Mouse (Mus musculus): Measurements from ENCODE around the gene Arhgef18. TPM values are rescaled to one million over a fixed set of nuclear protein-coding genes. Genes with fewer than 3 reads are reported as not detected.

Arhgef18 gene
- polyA plus RNA-seq, 1 experiment = 0.56 TPM

- no peaks in the 10 kb centered on the region for H3K9me3 ChIP-seq (ENCODE audit: control insufficient read depth, low read length)
- no peak overlapping the region for H3K4me3 ChIP-seq (replicated peaks)
- no peaks in the 10 kb centered on the region for H3K36me3 ChIP-seq (ENCODE audit: control insufficient read depth)
- no peak for TF ChIP-seq GATA1 (IDR thresholded peaks at IDR 0.05; ENCODE audit: low read length)
- TF ChIP-seq TAL1 (IDR thresholded peaks at IDR 0.05; ENCODE audit: low read length) = no peak
- no peaks in the 10 kb centered on the region for H3K27me3 ChIP-seq (ENCODE audit: control insufficient read depth)
- H3K4me1 ChIP-seq (ENCODE audit: control insufficient read depth) = peaks cover 1% of the 10 kb centered on the region; the same call in 1 of the 2 replicates
Observed at GRCm38 (mm10) chr8:3354443-3354812, 38.4 kb upstream of the Arhgef18 start.

- H3K4me1 ChIP-seq (ENCODE audit: control insufficient read depth) = peaks cover 1% of the 10 kb centered on the region; the same call in 1 of the 2 replicates
- no peak overlapping the region for H3K4me3 ChIP-seq (replicated peaks)
- H3K9me3 ChIP-seq (ENCODE audit: control insufficient read depth, low read length) = no peaks in the 10 kb centered on the region
- H3K27me3 ChIP-seq (ENCODE audit: control insufficient read depth) = no peaks in the 10 kb centered on the region
- no peak for TF ChIP-seq GATA1 (IDR thresholded peaks at IDR 0.05; ENCODE audit: low read length)
- TF ChIP-seq TAL1 (IDR thresholded peaks at IDR 0.05; ENCODE audit: low read length) = no peak
- H3K36me3 ChIP-seq (ENCODE audit: control insufficient read depth) = no peaks in the 10 kb centered on the region
Observed at GRCm38 (mm10) chr8:3355586-3355985, 37.2 kb upstream of the Arhgef18 start.

- Histone ChIP-seq H3K4me1 (ENCODE audit: control insufficient read depth) (peaks cover 1% of the 10 kb centered on the region; the same call in 1 of the 2 replicates), H3K36me3 (ENCODE audit: control insufficient read depth) (no peaks in the 10 kb centered on the region), H3K9me3 (ENCODE audit: control insufficient read depth, low read length) (no peaks in the 10 kb centered on the region), H3K4me3 (replicated peaks) (no peak overlapping the region), H3K27me3 (ENCODE audit: control insufficient read depth) (no peaks in the 10 kb centered on the region)
- TF ChIP-seq GATA1 (IDR thresholded peaks at IDR 0.05; ENCODE audit: low read length) (no peak), TAL1 (IDR thresholded peaks at IDR 0.05; ENCODE audit: low read length) (no peak)
Observed at GRCm38 (mm10) chr8:3358060-3358459, 34.7 kb upstream of the Arhgef18 start.

GRCm38 (mm10) chr8:3367086-3367485 lies 25.7 kb upstream of the Arhgef18 start:
- Histone ChIP-seq H3K27me3 (ENCODE audit: control insufficient read depth) (no peaks in the 10 kb centered on the region), H3K4me3 (replicated peaks) (no peak overlapping the region), H3K4me1 (ENCODE audit: control insufficient read depth) (no peaks in the 10 kb centered on the region), H3K36me3 (ENCODE audit: control insufficient read depth) (no peaks in the 10 kb centered on the region), H3K9me3 (ENCODE audit: control insufficient read depth, low read length) (no peaks in the 10 kb centered on the region)
- TF ChIP-seq GATA1 (IDR thresholded peaks at IDR 0.05; ENCODE audit: low read length) = no peak
- no peak for TF ChIP-seq TAL1 (IDR thresholded peaks at IDR 0.05; ENCODE audit: low read length)

GRCm38 (mm10) chr8:3368091-3368490 lies 24.7 kb upstream of the Arhgef18 start:
- H3K9me3 ChIP-seq (ENCODE audit: control insufficient read depth, low read length) = no peaks in the 10 kb centered on the region
- H3K4me1 ChIP-seq (ENCODE audit: control insufficient read depth) = no peaks in the 10 kb centered on the region
- no peaks in the 10 kb centered on the region for H3K27me3 ChIP-seq (ENCODE audit: control insufficient read depth)
- no peaks in the 10 kb centered on the region for H3K36me3 ChIP-seq (ENCODE audit: control insufficient read depth)
- TF ChIP-seq GATA1 (IDR thresholded peaks at IDR 0.05; ENCODE audit: low read length) = no peak
- H3K4me3 ChIP-seq (replicated peaks) = no peak overlapping the region

- TF ChIP-seq TAL1 (IDR thresholded peaks at IDR 0.05; ENCODE audit: low read length) (no peak), GATA1 (IDR thresholded peaks at IDR 0.05; ENCODE audit: low read length) (no peak)
- H3K27me3 ChIP-seq (ENCODE audit: control insufficient read depth) = no peaks in the 10 kb centered on the region
- 0 out of 2 replicates have a peak, but pooled peaks cover 2% of the 10 kb centered on the region for H3K9me3 ChIP-seq (ENCODE audit: control insufficient read depth, low read length)
- no peaks in the 10 kb centered on the region for H3K4me1 ChIP-seq (ENCODE audit: control insufficient read depth)
- no peak overlapping the region for H3K4me3 ChIP-seq (replicated peaks)
- no peaks in the 10 kb centered on the region for H3K36me3 ChIP-seq (ENCODE audit: control insufficient read depth)
Observed at GRCm38 (mm10) chr8:3375748-3376147, 17.1 kb upstream of the Arhgef18 start.

GRCm38 (mm10) chr8:3376641-3377274 lies 16.0 kb upstream of the Arhgef18 start:
- H3K9me3 ChIP-seq (ENCODE audit: control insufficient read depth, low read length) = 0 out of 2 replicates have a peak, but pooled peaks cover 2% of the 10 kb centered on the region
- H3K27me3 ChIP-seq (ENCODE audit: control insufficient read depth) = no peaks in the 10 kb centered on the region
- H3K4me1 ChIP-seq (ENCODE audit: control insufficient read depth) = no peaks in the 10 kb centered on the region
- no peak overlapping the region for H3K4me3 ChIP-seq (replicated peaks)
- no peak for TF ChIP-seq TAL1 (IDR thresholded peaks at IDR 0.05; ENCODE audit: low read length)
- no peak for TF ChIP-seq GATA1 (IDR thresholded peaks at IDR 0.05; ENCODE audit: low read length)
- H3K36me3 ChIP-seq (ENCODE audit: control insufficient read depth) = no peaks in the 10 kb centered on the region

- Histone ChIP-seq H3K36me3 (ENCODE audit: control insufficient read depth) (no peaks in the 10 kb centered on the region), H3K9me3 (ENCODE audit: control insufficient read depth, low read length) (no peaks in the 10 kb centered on the region), H3K4me1 (ENCODE audit: control insufficient read depth) (peaks cover 9% of the 10 kb centered on the region), H3K4me3 (replicated peaks) (no peak overlapping the region), H3K27me3 (ENCODE audit: control insufficient read depth) (no peaks in the 10 kb centered on the region)
- TF ChIP-seq TAL1 (IDR thresholded peaks at IDR 0.05; ENCODE audit: low read length) (no peak), GATA1 (IDR thresholded peaks at IDR 0.05; ENCODE audit: low read length) (no peak)
Observed at GRCm38 (mm10) chr8:3387286-3387685, 5.5 kb upstream of the Arhgef18 start.

- Histone ChIP-seq H3K9me3 (ENCODE audit: control insufficient read depth, low read length) (no peaks in the 10 kb centered on the region), H3K36me3 (ENCODE audit: control insufficient read depth) (no peaks in the 10 kb centered on the region), H3K4me1 (ENCODE audit: control insufficient read depth) (peaks cover 23% of the 10 kb centered on the region), H3K4me3 (replicated peaks) (no peak overlapping the region), H3K27me3 (ENCODE audit: control insufficient read depth) (no peaks in the 10 kb centered on the region)
- no peak for TF ChIP-seq GATA1 (IDR thresholded peaks at IDR 0.05; ENCODE audit: low read length)
- TF ChIP-seq TAL1 (IDR thresholded peaks at IDR 0.05; ENCODE audit: low read length) = no peak
Observed at GRCm38 (mm10) chr8:3388591-3389338, 4.0 kb upstream of the Arhgef18 start.

Measured in erythroblast, embryonic 14.5 days (primary cell).